Mouse (Mus musculus) heart, postnatal 0 days (tissue): ENCODE data around the gene Shisal2a. TPM values are rescaled to one million over a fixed set of nuclear protein-coding genes. Genes with fewer than 3 reads are reported as not detected.

Source experiments
- ATAC-seq: fragments of 200-750 bp; cut with Nextera tagmentation; 2 replicates; pipeline ENCODE4 v1.8.0; 2017; ENCODE audit warnings: low read depth, moderate number of reproducible peaks, moderate library complexity; ENCODE audit not compliant: insufficient read depth
- DNase-seq: peaks from one replicate; pipeline ENCODE4 v3.0.0-alpha.2; 2016; ENCODE audit warnings: low spot score
- H3K27ac ChIP-seq: fragments of 300-500 bp; sonication (generic); 2 replicates; pipeline ENCODE4 v1.5.1; 2014; ENCODE audit warnings: low read depth, mild to moderate bottlenecking
- H3K27me3 ChIP-seq: fragments of 300-500 bp; sonication (generic); 2 replicates; pipeline ENCODE4 v1.6.1; 2014; ENCODE audit warnings: low read length, mixed read lengths; ENCODE audit not compliant: control insufficient read depth, insufficient read depth
- H3K36me3 ChIP-seq: fragments of 300-500 bp; sonication (generic); replicated peaks from 2 replicates; pipeline ENCODE4 v1.6.1; 2014; ENCODE audit warnings: low read length, mixed read lengths; ENCODE audit not compliant: control insufficient read depth, insufficient read depth
- H3K4me1 ChIP-seq: fragments of 300-500 bp; sonication (generic); 2 replicates; pipeline ENCODE4 v1.6.1; 2014; ENCODE audit warnings: antibody characterized with exemption; ENCODE audit not compliant: control insufficient read depth, insufficient read depth
- H3K4me2 ChIP-seq: fragments of 300-500 bp; sonication (generic); 2 replicates; pipeline ENCODE4 v1.6.1; 2014; ENCODE audit warnings: low read depth, mild to moderate bottlenecking, low read length, moderate library complexity
- H3K4me3 ChIP-seq: fragments of 300-500 bp; sonication (generic); 2 replicates; pipeline ENCODE4 v1.5.1; 2014; ENCODE audit warnings: low read depth, low read length
- H3K9ac ChIP-seq: fragments of 300-500 bp; sonication (generic); replicated peaks from 2 replicates; pipeline ENCODE4 v1.6.1; 2014; ENCODE audit warnings: low read depth, low read length, mixed read lengths
- H3K9me3 ChIP-seq: fragments of 300-500 bp; sonication (generic); replicated peaks from 2 replicates; pipeline ENCODE4 v1.6.1; 2016; ENCODE audit warnings: low read length; ENCODE audit not compliant: control insufficient read depth
- CTCF ChIP-seq: IDR thresholded peaks from 2 replicates; pipeline ENCODE4 v1.5.1; 2016; ENCODE audit warnings: antibody characterized with exemption, control low read depth, low read depth
- EP300 ChIP-seq: IDR thresholded peaks from 2 replicates; pipeline ENCODE4 v1.6.1; 2016; ENCODE audit warnings: antibody characterized with exemption, low read depth
- WGBS: fragments of 180-500 bp; shearing (Covaris S2); extraction: QIAGEN DNeasy Blood & Tissue Kit; methylation state at CpG from one replicate; pipeline ENCODE4 v1.1.7; 2014; 5-methylcytosine and 5-hydroxymethylcytosine counted together
- polyA plus RNA-seq: library from polyadenylated mRNA; unstranded; fragments of >200 nt; fragmentation: Nextera tagmentation; extraction: Ambion mirVana; gene quantifications from 2 replicates; pipeline ENCODE4 v1.2.1, GENCODE M21; 2015
- total RNA-seq: library from RNA; depleted of rRNA; stranded (reverse); fragments of >200 nt; gene quantifications from 2 replicates; pipeline ENCODE4 v1.2.3, GENCODE M21; 2014; ENCODE audit warnings: low replicate concordance

Shisal2a gene
- total and polyA plus RNA-seq, 2 experiments from 2014 or later, result 2.0 TPM; not detected in 1

DNA sequence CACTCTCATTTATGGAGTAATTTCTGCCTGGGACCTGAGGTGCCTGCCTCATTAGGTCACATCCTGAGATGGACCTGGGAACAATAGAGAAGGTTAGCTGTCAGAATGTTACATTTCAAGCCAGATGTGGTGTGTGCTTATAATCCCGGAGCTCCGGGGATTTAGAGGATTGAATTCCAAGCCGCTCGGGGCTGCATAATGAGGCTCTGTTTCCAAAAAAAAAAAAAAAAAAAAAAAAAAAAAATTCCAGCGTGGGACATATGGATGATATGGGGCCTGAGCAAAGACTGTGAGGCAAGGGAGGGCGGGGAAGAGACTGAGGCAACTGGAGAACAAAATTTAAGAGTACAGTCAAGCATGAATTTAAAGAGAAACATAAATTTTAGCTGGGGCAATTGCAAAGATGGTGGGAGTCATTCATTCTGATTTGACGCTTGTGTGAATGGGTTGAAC lies 38.5 kb downstream of the Shisal2a start:
- H3K4me2 ChIP-seq, result no peak overlapping the region
- 44% methylated on average over 7 of the region's 7 CpGs for whole genome bisulfite sequencing
- DNase-seq, result no peak
- H3K4me1 ChIP-seq, result peaks cover 17% of the 10 kb centered on the region
- H3K27ac ChIP-seq, result peak overlapping the region; percentile 39; the same call in 1 of the 2 replicates
- no peaks in the 10 kb centered on the region for H3K27me3 ChIP-seq
- 0 out of 2 replicates have a peak, but pooled peaks have one; percentile 24 for ATAC-seq
- no peak overlapping the region for H3K4me3 ChIP-seq
- H3K9me3 ChIP-seq, result no peaks in the 10 kb centered on the region
- 0 out of 2 replicates have a peak, but pooled peaks cover 6% of the 10 kb centered on the region for H3K36me3 ChIP-seq
- TF ChIP-seq EP300, result no peak
- no peak for TF ChIP-seq CTCF
- no peak overlapping the region for H3K9ac ChIP-seq

DNA sequence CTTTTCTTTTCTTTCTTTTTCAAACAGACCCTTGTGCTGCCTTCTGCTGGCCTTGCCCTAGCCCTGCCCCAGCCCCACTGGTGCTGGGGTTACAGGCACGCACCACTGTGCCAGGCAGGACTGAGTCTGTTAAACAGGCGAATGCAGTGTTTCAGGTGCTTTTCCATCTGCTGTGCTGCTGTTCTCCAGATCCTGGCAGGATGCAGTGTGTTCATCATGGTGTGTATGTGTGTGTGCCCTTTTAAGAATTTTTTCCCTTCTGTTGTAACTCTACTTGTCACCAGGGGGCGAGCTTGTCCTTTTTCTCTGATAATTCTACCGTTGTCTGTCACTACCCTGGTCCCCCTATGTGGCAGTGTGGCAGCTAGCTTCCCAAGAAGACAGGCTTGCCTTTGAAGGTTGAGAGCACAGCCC lies 43.9 kb downstream of the Shisal2a start:
- TF ChIP-seq EP300 (no peak), CTCF (peak; percentile 82)
- DNase-seq, result peak; percentile 87
- Histone ChIP-seq H3K27me3 (no peaks in the 10 kb centered on the region), H3K4me1 (no peaks in the 10 kb centered on the region), H3K9me3 (no peaks in the 10 kb centered on the region), H3K9ac (no peak overlapping the region), H3K27ac (no peak overlapping the region), H3K4me3 (no peak overlapping the region), H3K4me2 (no peak overlapping the region), H3K36me3 (peaks cover 28% of the 10 kb centered on the region)
- ATAC-seq, result peak; percentile 76
- WGBS, result 17% methylated on average over 4 of the region's 4 CpGs

DNA sequence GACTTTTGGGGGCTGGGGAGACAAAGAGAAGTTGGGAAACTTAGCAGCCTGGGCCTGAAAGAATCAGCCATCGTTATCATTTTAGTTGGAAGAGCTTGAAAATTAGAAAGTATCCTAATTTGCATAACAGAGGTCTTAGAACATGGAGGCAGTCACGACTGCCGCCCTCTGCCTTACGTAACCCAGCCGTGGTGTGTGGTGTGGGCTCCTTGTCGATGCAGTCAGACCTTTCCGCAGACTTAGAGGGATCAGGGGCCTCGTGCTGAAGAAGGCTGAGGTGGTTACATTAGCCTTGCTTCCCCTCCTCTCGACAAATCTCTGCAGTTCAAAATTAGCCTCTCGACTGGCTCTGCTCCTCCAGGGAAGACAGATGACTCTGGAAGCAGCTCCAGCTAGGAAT lies 44.3 kb downstream of the Shisal2a start:
- TF ChIP-seq EP300 (no peak), CTCF (no peak)
- Histone ChIP-seq H3K4me2 (no peak overlapping the region), H3K4me3 (no peak overlapping the region), H3K4me1 (no peaks in the 10 kb centered on the region), H3K9me3 (no peaks in the 10 kb centered on the region), H3K9ac (no peak overlapping the region), H3K27me3 (no peaks in the 10 kb centered on the region), H3K27ac (no peak overlapping the region), H3K36me3 (peaks cover 28% of the 10 kb centered on the region)
- WGBS, result 65% methylated on average over 10 of the region's 10 CpGs
- ATAC-seq (no peak), DNase-seq (no peak)

DNA sequence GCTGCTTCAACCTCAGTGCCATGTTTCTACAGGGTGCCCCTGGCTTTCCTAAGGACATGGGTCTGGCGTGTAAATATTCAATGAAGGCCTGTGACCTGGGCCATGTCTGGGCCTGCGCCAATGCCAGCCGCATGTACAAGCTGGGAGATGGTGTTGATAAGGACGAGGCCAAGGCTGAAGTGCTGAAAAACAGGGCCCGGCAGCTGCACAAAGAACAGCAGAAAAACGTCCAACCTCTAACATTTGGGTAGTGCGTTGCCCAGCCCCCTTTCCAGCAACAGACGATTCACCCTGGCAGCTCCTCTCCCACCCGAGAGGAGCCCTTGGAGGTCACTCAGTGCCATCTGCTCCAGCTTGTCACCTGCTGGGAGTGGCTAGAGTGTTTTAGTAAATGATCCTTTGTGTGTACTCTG lies 44.8 kb downstream of the Shisal2a start:
- Histone ChIP-seq H3K4me2 (no peak overlapping the region), H3K36me3 (peaks cover 28% of the 10 kb centered on the region)
- WGBS, result 67% methylated on average over 9 of the region's 9 CpGs

DNA sequence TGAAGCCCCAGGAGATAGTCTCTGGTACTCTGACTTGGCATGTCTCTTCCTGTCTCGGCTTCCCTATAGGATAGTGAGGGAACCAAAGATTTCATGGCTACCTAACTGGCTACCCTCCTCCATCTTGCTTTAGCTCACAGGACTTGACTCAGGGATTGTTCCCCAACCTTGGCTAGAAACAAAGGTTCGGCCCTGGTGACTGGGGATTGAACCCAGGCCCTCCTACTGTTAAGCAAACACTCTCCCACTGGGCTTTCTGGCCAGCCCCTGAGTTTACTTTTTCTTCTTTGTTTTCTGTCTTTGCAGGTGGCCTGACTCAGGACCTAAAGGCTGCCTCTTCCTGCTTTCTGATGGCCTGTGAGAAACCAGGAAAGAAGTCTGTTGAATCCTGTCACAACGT lies 45.3 kb downstream of the Shisal2a start:
- no peak overlapping the region for H3K4me3 ChIP-seq
- H3K9ac ChIP-seq, result no peak overlapping the region
- 54% methylated on average over 3 of the region's 3 CpGs for WGBS
- no peaks in the 10 kb centered on the region for H3K9me3 ChIP-seq
- ATAC-seq (no peak), DNase-seq (no peak)
- TF ChIP-seq CTCF, result no peak
- no peak for TF ChIP-seq EP300
- peaks cover 28% of the 10 kb centered on the region for H3K36me3 ChIP-seq
- H3K27ac ChIP-seq, result no peak overlapping the region
- H3K4me2 ChIP-seq, result no peak overlapping the region
- no peaks in the 10 kb centered on the region for H3K27me3 ChIP-seq
- no peaks in the 10 kb centered on the region for H3K4me1 ChIP-seq

More for the DNA sequence above, 44.8 kb downstream of the Shisal2a start:
- Histone ChIP-seq H3K27ac (no peak overlapping the region), H3K9me3 (no peaks in the 10 kb centered on the region), H3K4me3 (no peak overlapping the region), H3K27me3 (no peaks in the 10 kb centered on the region), H3K4me1 (no peaks in the 10 kb centered on the region), H3K9ac (no peak overlapping the region)
- DNase-seq (no peak), ATAC-seq (no peak)
- no peak for TF ChIP-seq EP300
- TF ChIP-seq CTCF, result no peak

DNA sequence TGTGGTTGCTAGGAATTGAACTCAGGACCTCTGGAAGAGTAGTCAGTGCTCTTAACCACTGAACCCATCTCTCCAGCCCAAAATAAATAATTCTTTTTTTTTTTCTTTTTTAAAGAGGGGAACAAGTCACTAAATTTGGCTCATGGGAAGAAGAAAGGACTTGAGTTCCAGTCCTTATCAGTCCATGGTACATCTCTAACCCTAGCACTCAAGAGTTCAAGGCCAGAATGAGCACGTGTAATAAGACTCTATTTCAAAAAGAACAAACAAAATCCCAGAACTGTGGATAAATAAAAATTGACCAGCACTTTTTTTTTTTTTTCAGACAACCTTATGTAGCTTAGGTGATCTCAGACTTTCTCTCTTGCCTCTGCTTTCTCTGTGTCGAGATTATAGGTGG lies 46.4 kb downstream of the Shisal2a start:
- WGBS, result 82% methylated on average over 2 of the region's 2 CpGs
- no peak overlapping the region for H3K27ac ChIP-seq
- H3K36me3 ChIP-seq, result peaks cover 28% of the 10 kb centered on the region

More for the DNA sequence above, 46.4 kb downstream of the Shisal2a start:
- no peak for ATAC-seq
- H3K9me3 ChIP-seq, result no peaks in the 10 kb centered on the region
- H3K4me3 ChIP-seq, result no peak overlapping the region
- H3K9ac ChIP-seq, result no peak overlapping the region
- no peak overlapping the region for H3K4me2 ChIP-seq
- TF ChIP-seq CTCF (no peak), EP300 (no peak)
- peaks cover 5% of the 10 kb centered on the region; the same call in 1 of the 2 replicates for H3K4me1 ChIP-seq
- DNase-seq, result no peak
- H3K27me3 ChIP-seq, result no peaks in the 10 kb centered on the region
